Mouse (Mus musculus): ENCODE data around the gene Gm49318. TPM values are rescaled to one million over a fixed set of nuclear protein-coding genes. Genes with fewer than 3 reads are reported as not detected.
"Not testable (repeated sequence)": the region's sequence is repeated elsewhere in the genome, so short reads cannot be mapped to it uniquely, and the experiment has no call there.

Gene Gm49318
- polyA plus RNA-seq, 1 experiment from 2014 or later: not detected

- H3K9me3 ChIP-seq (ENCODE audit: control insufficient read depth, low read length): no peaks in the 10 kb centered on the region
- H3K4me2 ChIP-seq (ENCODE audit: low read depth, low read length): no peak overlapping the region
- no peak overlapping the region for H3K9ac ChIP-seq (ENCODE audit: low read depth, low read length)
- no peak overlapping the region for H3K27ac ChIP-seq (ENCODE audit: low read length)
- WGBS: 91% methylated on average over 23 of the region's 23 CpGs
- H3K36me3 ChIP-seq (ENCODE audit: control insufficient read depth, insufficient read depth, low read length): peaks cover 7% of the 10 kb centered on the region; the same call in 1 of the 2 replicates
- no peak for ATAC-seq
- H3K4me3 ChIP-seq (ENCODE audit: low read length): no peak overlapping the region
- no peaks in the 10 kb centered on the region for H3K27me3 ChIP-seq (replicated peaks; ENCODE audit: control insufficient read depth, insufficient read depth, low read length)
- no peaks in the 10 kb centered on the region for H3K4me1 ChIP-seq (ENCODE audit: control insufficient read depth, insufficient read depth, low read length)
These were observed 5.2 kb upstream of the Gm49318 start for GRCm38 (mm10) chr9:22076223-22076622.

GRCm38 (mm10) chr9:22075778-22076177 is 4.7 kb upstream of the Gm49318 start:
- H3K4me1 ChIP-seq (ENCODE audit: control insufficient read depth, insufficient read depth, low read length); H3K27ac ChIP-seq (ENCODE audit: low read length); H3K4me2 ChIP-seq (ENCODE audit: low read depth, low read length); H3K9ac ChIP-seq (ENCODE audit: low read depth, low read length); H3K9me3 ChIP-seq (ENCODE audit: control insufficient read depth, low read length); H3K36me3 ChIP-seq (ENCODE audit: control insufficient read depth, insufficient read depth, low read length); ATAC-seq; H3K4me3 ChIP-seq (ENCODE audit: low read length); H3K27me3 ChIP-seq (replicated peaks; ENCODE audit: control insufficient read depth, insufficient read depth, low read length): not testable (repeated sequence)
- WGBS: 64% methylated on average over 5 of the region's 5 CpGs

GRCm38 (mm10) chr9:22072276-22072675 is 1.2 kb upstream of the Gm49318 start:
- peaks cover 7% of the 10 kb centered on the region for H3K4me1 ChIP-seq (ENCODE audit: control insufficient read depth, insufficient read depth, low read length)
- H3K36me3 ChIP-seq (ENCODE audit: control insufficient read depth, insufficient read depth, low read length): peaks cover 3% of the 10 kb centered on the region; the same call in 1 of the 2 replicates
- no peak overlapping the region for H3K4me2 ChIP-seq (ENCODE audit: low read depth, low read length)
- H3K27me3 ChIP-seq (replicated peaks; ENCODE audit: control insufficient read depth, insufficient read depth, low read length): no peaks in the 10 kb centered on the region
- no peak overlapping the region for H3K9ac ChIP-seq (ENCODE audit: low read depth, low read length)
- no peak overlapping the region for H3K4me3 ChIP-seq (ENCODE audit: low read length)
- H3K9me3 ChIP-seq (ENCODE audit: control insufficient read depth, low read length): no peaks in the 10 kb centered on the region
- 90% methylated on average over 4 of the region's 4 CpGs for WGBS
- no peak for ATAC-seq
- no peak overlapping the region for H3K27ac ChIP-seq (ENCODE audit: low read length)

- no peaks in the 10 kb centered on the region for H3K9me3 ChIP-seq (ENCODE audit: control insufficient read depth, low read length)
- WGBS: 66% methylated on average over 4 of the region's 4 CpGs
- peak overlapping the region; percentile 78 for H3K4me3 ChIP-seq (ENCODE audit: low read length)
- peak; percentile 6; the same call in 1 of the 2 replicates for ATAC-seq
- H3K36me3 ChIP-seq (ENCODE audit: control insufficient read depth, insufficient read depth, low read length): peaks cover 7% of the 10 kb centered on the region
- H3K4me2 ChIP-seq (ENCODE audit: low read depth, low read length): peak overlapping the region; percentile 58
- H3K27ac ChIP-seq (ENCODE audit: low read length): peak overlapping the region; percentile 65
- H3K9ac ChIP-seq (ENCODE audit: low read depth, low read length): peak overlapping the region; percentile 91
- H3K27me3 ChIP-seq (replicated peaks; ENCODE audit: control insufficient read depth, insufficient read depth, low read length): no peaks in the 10 kb centered on the region
- peaks cover 7% of the 10 kb centered on the region for H3K4me1 ChIP-seq (ENCODE audit: control insufficient read depth, insufficient read depth, low read length)
These were observed 1.0 kb downstream of the Gm49318 start for GRCm38 (mm10) chr9:22069881-22070553.

- Histone ChIP-seq H3K9me3 (ENCODE audit: control insufficient read depth, low read length) (no peaks in the 10 kb centered on the region), H3K4me2 (ENCODE audit: low read depth, low read length) (no peak overlapping the region), H3K9ac (ENCODE audit: low read depth, low read length) (no peak overlapping the region), H3K4me3 (ENCODE audit: low read length) (no peak overlapping the region), H3K36me3 (ENCODE audit: control insufficient read depth, insufficient read depth, low read length) (peaks cover 20% of the 10 kb centered on the region), H3K4me1 (ENCODE audit: control insufficient read depth, insufficient read depth, low read length) (peaks cover 7% of the 10 kb centered on the region), H3K27ac (ENCODE audit: low read length) (no peak overlapping the region), H3K27me3 (replicated peaks; ENCODE audit: control insufficient read depth, insufficient read depth, low read length) (no peaks in the 10 kb centered on the region)
- WGBS: 86% methylated on average over 5 of the region's 5 CpGs
- ATAC-seq: no peak
These were observed 3.9 kb downstream of the Gm49318 start for GRCm38 (mm10) chr9:22067195-22067594.

GRCm38 (mm10) chr9:22066433-22066832 is 4.6 kb downstream of the Gm49318 start:
- H3K27me3 ChIP-seq (replicated peaks; ENCODE audit: control insufficient read depth, insufficient read depth, low read length): no peaks in the 10 kb centered on the region
- no peak overlapping the region for H3K4me3 ChIP-seq (ENCODE audit: low read length)
- peaks cover 7% of the 10 kb centered on the region for H3K4me1 ChIP-seq (ENCODE audit: control insufficient read depth, insufficient read depth, low read length)
- H3K9ac ChIP-seq (ENCODE audit: low read depth, low read length): no peak overlapping the region
- H3K4me2 ChIP-seq (ENCODE audit: low read depth, low read length): no peak overlapping the region
- H3K9me3 ChIP-seq (ENCODE audit: control insufficient read depth, low read length): no peaks in the 10 kb centered on the region
- H3K36me3 ChIP-seq (ENCODE audit: control insufficient read depth, insufficient read depth, low read length): peaks cover 24% of the 10 kb centered on the region
- H3K27ac ChIP-seq (ENCODE audit: low read length): no peak overlapping the region
- no peak for ATAC-seq
- 77% methylated on average over 3 of the region's 3 CpGs for WGBS

- H3K4me3 ChIP-seq (ENCODE audit: low read length): no peak overlapping the region
- WGBS: 91% methylated on average over 11 of the region's 11 CpGs
- no peaks in the 10 kb centered on the region for H3K27me3 ChIP-seq (replicated peaks; ENCODE audit: control insufficient read depth, insufficient read depth, low read length)
- H3K36me3 ChIP-seq (ENCODE audit: control insufficient read depth, insufficient read depth, low read length): peaks cover 25% of the 10 kb centered on the region
- peaks cover 7% of the 10 kb centered on the region for H3K4me1 ChIP-seq (ENCODE audit: control insufficient read depth, insufficient read depth, low read length)
- no peak overlapping the region for H3K9ac ChIP-seq (ENCODE audit: low read depth, low read length)
- H3K27ac ChIP-seq (ENCODE audit: low read length): no peak overlapping the region
- ATAC-seq: no peak
- H3K9me3 ChIP-seq (ENCODE audit: control insufficient read depth, low read length): no peaks in the 10 kb centered on the region
- no peak overlapping the region for H3K4me2 ChIP-seq (ENCODE audit: low read depth, low read length)
These were observed 5.4 kb downstream of the Gm49318 start for GRCm38 (mm10) chr9:22065642-22066041.

- H3K4me2 ChIP-seq (ENCODE audit: low read depth, low read length): no peak overlapping the region
- no peaks in the 10 kb centered on the region for H3K27me3 ChIP-seq (replicated peaks; ENCODE audit: control insufficient read depth, insufficient read depth, low read length)
- H3K9ac ChIP-seq (ENCODE audit: low read depth, low read length): no peak overlapping the region
- H3K9me3 ChIP-seq (ENCODE audit: control insufficient read depth, low read length): no peaks in the 10 kb centered on the region
- peaks cover 30% of the 10 kb centered on the region for H3K36me3 ChIP-seq (ENCODE audit: control insufficient read depth, insufficient read depth, low read length)
- 82% methylated on average over 3 of the region's 3 CpGs for WGBS
- H3K4me3 ChIP-seq (ENCODE audit: low read length): no peak overlapping the region
- H3K27ac ChIP-seq (ENCODE audit: low read length): no peak overlapping the region
- ATAC-seq: no peak
- no peaks in the 10 kb centered on the region for H3K4me1 ChIP-seq (ENCODE audit: control insufficient read depth, insufficient read depth, low read length)
These were observed 6.7 kb downstream of the Gm49318 start for GRCm38 (mm10) chr9:22064341-22064740.

- Histone ChIP-seq H3K4me3 (ENCODE audit: low read length) (no peak overlapping the region), H3K36me3 (ENCODE audit: control insufficient read depth, insufficient read depth, low read length) (peaks cover 44% of the 10 kb centered on the region)
- WGBS: 79% methylated on average over 2 of the region's 2 CpGs
These were observed 9.7 kb downstream of the Gm49318 start for GRCm38 (mm10) chr9:22061339-22061738.

DNA sequence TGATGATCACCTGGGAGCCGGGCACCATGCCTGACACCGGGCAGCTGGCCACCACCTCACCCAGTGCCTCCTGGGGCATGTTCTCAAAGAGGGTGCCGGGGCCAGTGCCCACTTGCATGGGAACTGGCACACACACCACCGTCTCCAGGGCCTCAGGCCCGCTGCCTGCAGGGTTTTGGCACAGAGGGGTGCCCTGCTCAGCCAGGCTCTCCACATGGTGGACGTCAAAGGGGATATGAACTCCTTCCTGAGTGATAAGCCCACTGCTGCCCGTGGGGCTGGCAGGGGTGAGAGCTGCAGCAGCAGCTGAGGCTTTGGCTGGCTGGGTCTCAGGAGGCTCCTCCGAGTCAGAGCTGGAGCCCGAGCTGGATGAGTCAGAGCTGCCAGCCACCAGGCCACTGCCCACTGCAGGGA is 13.0 kb downstream of the Gm49318 start:
- H3K27me3 ChIP-seq (replicated peaks; ENCODE audit: control insufficient read depth, insufficient read depth, low read length): peaks cover 16% of the 10 kb centered on the region
- no peaks in the 10 kb centered on the region for H3K9me3 ChIP-seq (ENCODE audit: control insufficient read depth, low read length)
- no peak overlapping the region for H3K9ac ChIP-seq (ENCODE audit: low read depth, low read length)
- ATAC-seq: no peak
- no peak overlapping the region for H3K4me3 ChIP-seq (ENCODE audit: low read length)
- H3K4me2 ChIP-seq (ENCODE audit: low read depth, low read length): no peak overlapping the region
- no peak overlapping the region for H3K27ac ChIP-seq (ENCODE audit: low read length)
- H3K36me3 ChIP-seq (ENCODE audit: control insufficient read depth, insufficient read depth, low read length): peaks cover 26% of the 10 kb centered on the region
- 87% methylated on average over 9 of the region's 9 CpGs for WGBS
- H3K4me1 ChIP-seq (ENCODE audit: control insufficient read depth, insufficient read depth, low read length): peaks cover 8% of the 10 kb centered on the region; the same call in 1 of the 2 replicates

More at GRCm38 (mm10) chr9:22061339-22061738, 9.7 kb downstream of the Gm49318 start:
- Histone ChIP-seq H3K9me3 (ENCODE audit: control insufficient read depth, low read length) (no peaks in the 10 kb centered on the region), H3K9ac (ENCODE audit: low read depth, low read length) (no peak overlapping the region), H3K27me3 (replicated peaks; ENCODE audit: control insufficient read depth, insufficient read depth, low read length) (no peaks in the 10 kb centered on the region), H3K4me1 (ENCODE audit: control insufficient read depth, insufficient read depth, low read length) (no peaks in the 10 kb centered on the region), H3K4me2 (ENCODE audit: low read depth, low read length) (no peak overlapping the region), H3K27ac (ENCODE audit: low read length) (no peak overlapping the region)
- ATAC-seq: no peak
